Mouse (Mus musculus) heart, postnatal 25 days (tissue): ENCODE results near the gene Hgf. TPM values are rescaled to one million over a fixed set of nuclear protein-coding genes. Genes with fewer than 3 reads are reported as not detected.

Source experiments
- DNase-seq: peaks from one replicate; pipeline ENCODE4 v3.0.0; 2022; ENCODE audit warnings: low spot score
- intact Hi-C: fragments of 180-260 bp; cut with DNase I; formaldehyde crosslinking; loops from one replicate; pipeline ENCODE4 v1.15.1; 2025
- total RNA-seq, 2 experiments: library from RNA; stranded (reverse); gene quantifications; 2 replicates each; pipeline ENCODE4 v1.2.3; 2021

Hgf gene
- 1 to 10 TPM in 1 of 2 experiments, under 1 TPM in 1; 0.68 to 1.0 TPM for total RNA-seq

DNA sequence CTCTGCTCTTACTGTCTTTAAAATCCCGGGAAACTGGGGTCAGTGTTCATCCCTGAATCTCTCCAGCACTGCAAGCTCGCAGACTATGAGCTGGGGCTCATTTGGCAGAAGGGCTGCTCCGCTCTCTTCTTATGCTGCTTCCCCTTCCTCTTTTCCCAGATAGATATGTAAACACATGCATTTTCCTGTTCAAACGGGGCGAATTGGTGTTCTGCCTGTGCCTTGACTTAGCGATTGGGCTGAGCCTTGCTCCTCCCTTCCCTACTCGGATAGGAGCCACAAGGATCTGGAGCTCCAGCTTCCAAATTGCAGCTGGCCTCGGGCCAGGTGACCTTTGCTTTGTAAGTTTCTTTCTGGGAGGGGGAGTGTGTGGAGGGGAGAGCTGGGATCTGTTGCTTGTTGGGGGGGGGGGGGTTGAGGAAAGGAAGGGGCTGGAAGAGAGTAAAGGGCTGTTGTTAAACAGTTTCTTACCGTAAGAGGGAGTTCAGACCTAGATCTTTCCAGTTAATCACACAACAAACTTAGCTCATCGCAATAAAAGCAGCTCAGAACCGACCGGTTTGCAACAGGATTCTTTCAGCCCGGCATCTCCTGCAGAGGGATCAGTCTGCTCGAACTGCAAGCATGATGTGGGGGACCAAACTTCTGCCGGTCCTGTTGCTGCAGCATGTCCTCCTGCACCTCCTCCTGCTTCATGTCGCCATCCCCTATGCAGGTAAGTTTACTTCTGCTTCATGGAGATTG is at the start of gene Hgf:
Gene Hgf (plus strand): TSS at position 192 of the 744 bp plus-strand sequence.
- DNase-seq: no peak
- intact Hi-C loops: no loop called here

- intact Hi-C loops: no loop called here
- no peak for DNase-seq
Measured at GRCm38 (mm10) chr5:16506702-16507350, 46.5 kb upstream of the Hgf start.

DNA sequence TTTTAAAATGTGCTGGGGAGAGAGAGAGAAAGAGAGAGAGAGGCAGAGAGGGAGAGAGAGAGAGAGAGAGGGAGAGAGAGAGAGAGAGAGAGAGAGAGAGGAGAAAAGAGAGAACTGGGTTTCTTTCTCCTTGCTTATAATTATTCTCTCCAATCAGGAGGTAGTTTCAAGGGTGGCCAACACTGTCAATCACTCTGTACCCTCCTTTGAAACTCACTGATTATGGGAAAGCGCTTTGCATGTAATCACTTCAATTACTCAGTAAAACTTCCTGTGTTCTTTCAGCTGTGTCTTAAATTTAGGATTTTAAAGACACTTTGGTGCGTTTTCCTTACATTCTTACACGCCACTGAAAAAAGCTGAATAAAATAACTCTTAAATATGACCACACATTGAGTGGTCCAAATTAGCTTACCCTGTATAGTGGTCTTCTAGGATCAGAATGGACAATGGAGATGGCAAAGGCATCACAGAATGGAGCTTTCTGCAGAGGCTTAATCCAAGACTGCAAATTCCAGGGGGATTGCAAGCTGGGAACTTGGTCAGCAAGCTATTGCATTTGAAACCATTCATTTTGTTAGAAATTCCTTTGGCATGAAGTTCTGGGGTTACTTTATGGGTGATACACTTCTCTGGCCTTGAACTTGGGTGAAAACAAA is 21.5 kb upstream of the Hgf start:
- DNase-seq: no peak
- intact Hi-C loops: no loop called here

- no peak for DNase-seq
- intact Hi-C loops: no loop called here
Measured at GRCm38 (mm10) chr5:16538067-16538466, 15.2 kb upstream of the Hgf start.

- DNase-seq: no peak
- intact Hi-C loops: no loop called here
Measured at GRCm38 (mm10) chr5:16541561-16542116, 11.7 kb upstream of the Hgf start.

GRCm38 (mm10) chr5:16547490-16547889 is 5.8 kb upstream of the Hgf start:
- intact Hi-C loops: no loop called here
- no peak for DNase-seq

GRCm38 (mm10) chr5:16552647-16553046 is 648 bp upstream of the Hgf start:
- intact Hi-C loops: no loop called here
- DNase-seq: no peak

- intact Hi-C loops: no loop called here
- DNase-seq: no peak
Measured at GRCm38 (mm10) chr5:16560247-16560646, 7.0 kb downstream of the Hgf start.

DNA sequence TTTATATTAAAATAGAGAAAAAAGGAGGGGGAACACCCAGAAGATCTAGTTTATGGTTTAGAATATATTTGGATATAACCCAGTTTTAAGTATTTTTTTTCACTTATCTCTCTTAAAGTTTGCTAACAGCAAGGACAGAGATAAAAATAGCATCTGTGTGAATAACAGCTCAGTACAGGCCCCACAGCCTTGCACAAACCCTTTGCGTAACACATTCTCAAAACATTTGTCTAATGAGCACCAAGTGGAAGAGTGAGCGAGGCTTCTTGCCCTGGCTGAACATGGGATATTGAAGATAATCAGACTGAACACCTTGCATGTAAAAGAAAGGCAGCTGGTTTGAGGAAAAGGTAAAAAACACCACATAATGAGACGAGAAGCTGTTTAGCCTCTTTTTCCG is 15.7 kb downstream of the Hgf start:
- DNase-seq: no peak
- intact Hi-C loops: no loop called here

- DNase-seq: no peak
- intact Hi-C loops: no loop called here
Measured at GRCm38 (mm10) chr5:16577882-16578742, 24.8 kb downstream of the Hgf start.

- intact Hi-C loops: no loop called here
- no peak for DNase-seq
Measured at GRCm38 (mm10) chr5:16595699-16596098, 42.4 kb downstream of the Hgf start.

- intact Hi-C loops: no loop called here
- no peak for DNase-seq
Measured at GRCm38 (mm10) chr5:16597996-16598395, 44.7 kb downstream of the Hgf start.

DNA sequence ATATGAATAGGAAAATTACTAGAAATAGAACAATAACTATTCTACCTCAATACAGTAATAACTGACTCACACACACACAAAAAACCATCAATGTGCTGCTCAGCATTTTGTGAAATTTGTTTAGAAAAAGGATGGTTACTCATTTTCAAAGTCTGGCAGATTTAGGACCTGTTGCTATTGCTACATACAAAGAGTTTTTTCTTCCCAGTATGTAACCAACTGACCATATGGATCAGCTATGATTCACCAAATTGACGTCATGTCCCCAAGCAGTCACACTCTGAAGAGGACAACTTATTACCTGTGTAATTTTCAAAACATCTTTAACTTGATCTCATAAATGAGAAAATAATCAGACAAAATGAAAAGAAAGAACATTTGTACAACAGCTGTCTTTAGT is 48.2 kb downstream of the Hgf start:
- no peak for DNase-seq
- intact Hi-C loops: no loop called here

- intact Hi-C loops: no loop called here
- DNase-seq: no peak
Measured at GRCm38 (mm10) chr5:16632996-16633395, 79.7 kb downstream of the Hgf start.

- intact Hi-C loops: no loop called here
- no peak for DNase-seq
Measured at GRCm38 (mm10) chr5:16646417-16646816, 93.1 kb downstream of the Hgf start.

DNA sequence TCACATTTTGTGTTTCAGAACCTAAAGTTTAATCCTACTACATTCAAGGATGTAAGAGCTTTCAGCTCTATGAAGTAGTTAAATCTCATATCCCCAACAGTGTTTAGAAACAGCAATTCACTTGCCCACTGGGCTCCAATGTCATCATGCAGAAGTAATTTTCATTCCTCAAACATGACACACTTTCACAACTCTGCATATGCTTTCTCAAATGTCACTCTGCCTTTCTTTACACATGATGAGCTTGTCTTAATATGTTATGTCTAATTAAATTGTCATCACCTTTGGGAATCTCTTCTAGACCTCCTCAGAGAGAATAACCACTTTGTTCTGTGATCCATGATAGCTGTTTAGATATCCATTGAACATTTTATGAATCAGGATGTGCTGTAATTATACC is 94.4 kb downstream of the Hgf start:
- no peak for DNase-seq
- intact Hi-C loops: no loop called here

DNA sequence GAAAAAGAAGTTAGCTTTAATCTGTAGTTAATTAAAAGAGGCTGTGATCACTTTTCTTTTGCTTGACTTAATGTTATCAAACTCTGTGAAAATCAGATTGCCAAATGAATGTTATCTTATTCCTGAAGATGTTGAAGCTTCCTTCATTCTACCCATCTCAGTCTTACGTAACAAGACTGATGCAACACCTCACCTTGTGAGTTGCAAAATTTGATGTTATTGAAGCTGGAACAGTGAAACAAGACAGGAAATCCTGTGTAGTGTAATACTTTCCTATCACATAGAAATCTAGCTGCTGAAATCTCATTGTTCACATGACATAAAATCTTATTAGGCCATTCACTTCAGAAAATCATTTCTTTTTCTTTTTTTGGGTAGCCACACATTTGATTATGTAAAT is 96.9 kb downstream of the Hgf start:
- no peak for DNase-seq
- intact Hi-C loops: no loop called here

GRCm38 (mm10) chr5:16654022-16654421 is 100.7 kb downstream of the Hgf start:
- intact Hi-C loops: no loop called here

More at GRCm38 (mm10) chr5:16654022-16654421, 100.7 kb downstream of the Hgf start:
- DNase-seq: no peak
